Mouse (Mus musculus): Measurements from ENCODE around the gene Tes.

DNA sequence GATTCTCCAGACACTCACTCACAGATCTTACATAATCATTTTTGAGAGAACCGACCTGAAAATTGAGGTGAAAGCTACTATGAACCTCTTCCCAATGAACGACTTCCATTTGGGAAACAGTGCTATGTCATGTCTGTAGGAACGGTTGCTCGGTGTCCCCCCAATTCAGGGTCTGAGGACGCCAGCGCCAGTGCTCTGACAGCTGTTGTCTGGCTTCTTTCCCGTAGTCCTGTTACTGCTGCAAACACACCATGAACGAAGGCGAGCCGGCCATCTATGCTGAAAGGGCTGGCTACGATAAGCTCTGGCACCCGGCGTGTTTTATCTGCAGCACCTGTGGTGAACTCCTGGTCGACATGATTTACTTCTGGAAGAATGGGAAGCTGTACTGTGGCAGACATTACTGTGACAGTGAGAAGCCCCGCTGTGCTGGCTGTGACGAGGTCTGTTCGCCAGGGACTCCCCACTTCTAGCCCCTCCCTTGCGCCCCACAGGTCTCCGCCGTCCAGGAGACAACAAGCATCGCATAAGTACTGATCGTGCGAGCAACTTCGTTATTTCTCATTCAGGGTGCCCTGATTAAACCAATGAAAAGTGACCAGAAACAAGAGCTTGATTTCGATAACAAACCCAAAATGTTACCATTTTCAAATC is 34.7 kb downstream of the Tes start:
- TF ChIP-seq POLR2A (IDR thresholded peaks at IDR 0.05; ENCODE audit: control insufficient read depth, extremely low read depth, insufficient read depth, low read length, poor library complexity) (no peak), CTCF (IDR thresholded peaks at IDR 0.05; ENCODE audit: borderline replicate concordance, control insufficient read depth, extremely low read depth, insufficient read depth, low read length, poor library complexity) (no peak)

Data from thymus, adult 2 months (tissue).